Mouse (Mus musculus) testis, adult 2 months (tissue): ENCODE results near the gene Rab8b. TPM values are rescaled to one million over a fixed set of nuclear protein-coding genes. Genes with fewer than 3 reads are reported as not detected.

Experiments
- H3K27ac ChIP-seq: fragments of 200-500 bp; 2 replicates; pipeline ENCODE4 v1.5.1; 2012; ENCODE audit warnings: low read depth, low read length; ENCODE audit not compliant: control insufficient read depth, insufficient read depth
- H3K27me3 ChIP-seq: fragments of 200-500 bp; 2 replicates; pipeline ENCODE4 v1.6.1; 2012; ENCODE audit warnings: mild to moderate bottlenecking, low read length, moderate library complexity; ENCODE audit not compliant: control insufficient read depth, insufficient read depth
- H3K36me3 ChIP-seq: fragments of 200-500 bp; 2 replicates; pipeline ENCODE4 v1.6.1; 2012; ENCODE audit warnings: mild to moderate bottlenecking, low read length; ENCODE audit not compliant: control insufficient read depth, insufficient read depth
- H3K4me1 ChIP-seq: fragments of 200-500 bp; 2 replicates; pipeline ENCODE4 v1.6.1; 2012; ENCODE audit warnings: low read length; ENCODE audit not compliant: control insufficient read depth, insufficient read depth
- H3K4me3 ChIP-seq: fragments of 200-500 bp; 2 replicates; pipeline ENCODE4 v1.5.1; 2012; ENCODE audit warnings: low read depth, mild to moderate bottlenecking, low read length, moderate library complexity, mixed read lengths; ENCODE audit not compliant: control insufficient read depth
- CTCF ChIP-seq: fragments of 200-500 bp; IDR thresholded peaks from 2 replicates; pipeline ENCODE4 v1.5.1; 2012; ENCODE audit warnings: low read depth, mild to moderate bottlenecking, inconsistent platforms, low read length, moderate library complexity; ENCODE audit not compliant: control insufficient read depth, insufficient read depth, insufficient replicate concordance
- POLR2A ChIP-seq: fragments of 200-500 bp; IDR thresholded peaks from 2 replicates; pipeline ENCODE4 v1.6.1; 2012; ENCODE audit warnings: low read depth, mild to moderate bottlenecking, inconsistent platforms, low read length, moderate library complexity; ENCODE audit not compliant: control insufficient read depth
- polyA plus RNA-seq: library from polyadenylated mRNA; depleted of rRNA; stranded (reverse); fragments of >200 nt; gene quantifications from 2 replicates; pipeline ENCODE4 v1.2.3, GENCODE M21; 2012

The Rab8b gene
- polyA plus RNA-seq, 1 experiment: 10.9 TPM

GRCm38 (mm10) chr9:66884609-66885008 is 34.9 kb downstream of the Rab8b start:
- TF ChIP-seq CTCF (no peak), POLR2A (no peak)
- H3K36me3 ChIP-seq: no peaks in the 10 kb centered on the region
- no peaks in the 10 kb centered on the region for H3K4me1 ChIP-seq
- no peak overlapping the region for H3K4me3 ChIP-seq
- H3K27me3 ChIP-seq: no peaks in the 10 kb centered on the region
- H3K27ac ChIP-seq: no peak overlapping the region

DNA sequence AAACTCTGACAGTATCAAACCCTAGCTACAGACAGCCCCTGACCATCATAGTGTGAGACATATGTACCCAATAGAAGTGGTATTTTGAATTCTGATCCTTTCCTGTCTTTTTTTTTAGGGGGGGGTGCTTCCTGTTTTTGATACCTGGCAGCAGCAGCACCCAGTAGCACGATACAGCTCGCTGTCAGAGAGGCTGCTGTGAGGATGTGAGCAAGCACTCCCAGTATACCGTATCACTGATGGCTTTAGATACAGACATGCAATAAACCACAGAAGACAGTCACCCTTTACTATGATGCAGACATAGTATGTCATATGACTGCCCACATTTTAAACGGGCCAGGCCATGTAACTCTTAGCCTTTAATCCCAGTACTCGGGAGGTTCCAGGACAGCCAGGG is 36.0 kb downstream of the Rab8b start:
- TF ChIP-seq POLR2A: no peak
- TF ChIP-seq CTCF: no peak
- H3K27ac ChIP-seq: no peak overlapping the region
- H3K4me3 ChIP-seq: no peak overlapping the region
- no peaks in the 10 kb centered on the region for H3K36me3 ChIP-seq
- no peaks in the 10 kb centered on the region for H3K4me1 ChIP-seq
- no peaks in the 10 kb centered on the region for H3K27me3 ChIP-seq

- no peak overlapping the region for H3K27ac ChIP-seq
- no peaks in the 10 kb centered on the region for H3K36me3 ChIP-seq
- no peak for TF ChIP-seq CTCF
- no peak for TF ChIP-seq POLR2A
- H3K4me3 ChIP-seq: no peak overlapping the region
- H3K4me1 ChIP-seq: no peaks in the 10 kb centered on the region
- no peaks in the 10 kb centered on the region for H3K27me3 ChIP-seq
Measured at GRCm38 (mm10) chr9:66882406-66882821, 37.1 kb downstream of the Rab8b start.

DNA sequence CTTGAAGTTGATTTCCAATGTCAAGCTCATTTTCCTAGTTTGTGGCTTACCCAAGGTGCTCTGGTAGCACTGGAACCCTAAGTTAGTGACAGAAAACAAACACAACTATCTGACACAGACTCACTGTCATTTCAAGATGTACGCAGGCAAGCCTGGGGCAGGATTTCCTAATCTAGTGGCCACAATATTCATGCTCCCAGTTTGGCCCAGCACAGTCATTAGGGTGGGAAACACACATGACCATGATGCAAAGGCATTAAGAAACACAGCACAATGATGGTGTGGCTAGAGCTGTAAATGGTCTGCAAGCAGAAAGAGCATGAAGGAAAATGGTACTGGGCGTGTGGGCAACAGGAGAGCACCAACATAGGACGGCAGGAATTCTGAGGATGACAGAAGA is 37.6 kb downstream of the Rab8b start:
- no peaks in the 10 kb centered on the region for H3K4me1 ChIP-seq
- H3K27me3 ChIP-seq: no peaks in the 10 kb centered on the region
- H3K4me3 ChIP-seq: no peak overlapping the region
- TF ChIP-seq CTCF (no peak), POLR2A (no peak)
- peak overlapping the region; percentile 17; the same call in 1 of the 2 replicates for H3K27ac ChIP-seq
- H3K36me3 ChIP-seq: no peaks in the 10 kb centered on the region

DNA sequence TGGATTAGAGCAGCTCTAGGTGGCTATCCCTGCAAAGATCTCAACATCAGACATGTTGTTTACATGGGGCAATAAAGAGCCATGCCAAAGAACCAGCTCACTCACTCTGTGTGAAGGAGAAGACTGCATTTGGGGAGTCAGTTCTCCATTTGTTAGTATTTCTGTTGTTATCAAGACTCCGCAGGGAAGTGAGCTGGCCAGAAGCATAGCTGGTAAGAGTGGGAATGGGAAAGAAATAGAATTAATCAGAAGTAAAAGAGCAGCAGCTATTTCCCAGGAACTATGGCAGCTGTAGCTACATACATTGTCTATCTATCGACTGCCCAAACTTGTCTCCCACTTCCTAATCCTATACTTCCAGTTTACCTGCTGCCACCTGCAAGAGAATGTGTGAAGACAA is 38.7 kb downstream of the Rab8b start:
- TF ChIP-seq CTCF (no peak), POLR2A (no peak)

DNA sequence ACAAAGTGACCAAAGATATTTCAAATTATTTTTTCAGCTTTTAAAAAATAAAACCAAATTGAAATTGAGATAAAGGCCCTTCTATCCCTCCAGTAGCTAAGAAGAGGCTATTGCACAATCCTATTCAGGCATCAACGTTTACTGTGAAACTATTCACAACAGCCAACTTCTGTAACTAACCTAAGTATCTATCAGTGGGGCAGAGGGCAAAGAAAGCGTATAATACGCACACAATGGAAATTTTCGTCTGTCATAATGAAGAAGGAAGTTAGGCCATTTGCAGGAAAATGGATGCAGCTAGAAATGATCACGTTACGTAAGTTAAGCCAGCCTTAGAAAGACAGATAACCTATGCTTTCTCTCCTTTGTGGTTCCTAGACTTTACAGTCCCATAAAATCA is 40.0 kb downstream of the Rab8b start:
- H3K27me3 ChIP-seq: no peaks in the 10 kb centered on the region
- H3K36me3 ChIP-seq: no peaks in the 10 kb centered on the region
- no peak overlapping the region for H3K27ac ChIP-seq
- H3K4me3 ChIP-seq: no peak overlapping the region
- TF ChIP-seq CTCF (no peak), POLR2A (no peak)
- H3K4me1 ChIP-seq: no peaks in the 10 kb centered on the region

More for the DNA sequence above, 38.7 kb downstream of the Rab8b start:
- Histone ChIP-seq H3K4me1 (no peaks in the 10 kb centered on the region), H3K36me3 (no peaks in the 10 kb centered on the region), H3K4me3 (no peak overlapping the region), H3K27ac (no peak overlapping the region), H3K27me3 (no peaks in the 10 kb centered on the region)

DNA sequence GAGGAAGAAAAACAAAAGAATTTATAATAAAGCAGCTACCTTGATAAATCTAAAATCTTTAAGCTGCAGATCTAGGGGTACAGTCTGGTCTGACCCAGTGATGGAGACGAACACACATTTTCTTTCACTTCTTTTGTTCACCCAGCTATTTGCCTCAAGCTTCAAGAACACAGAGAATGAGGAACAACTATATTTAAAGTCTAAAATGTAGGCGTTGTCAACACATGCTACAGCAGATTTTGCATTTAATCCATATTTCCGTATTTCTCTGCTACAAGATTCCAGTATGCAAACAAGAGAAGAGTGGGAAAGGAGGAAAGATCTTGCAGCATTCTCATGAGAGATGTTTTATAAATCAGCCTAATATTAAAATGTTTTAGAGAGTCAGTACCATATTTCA is 40.6 kb downstream of the Rab8b start:
- Histone ChIP-seq H3K4me3 (no peak overlapping the region), H3K4me1 (no peaks in the 10 kb centered on the region), H3K36me3 (no peaks in the 10 kb centered on the region), H3K27me3 (no peaks in the 10 kb centered on the region), H3K27ac (no peak overlapping the region)
- TF ChIP-seq POLR2A (no peak), CTCF (no peak)

GRCm38 (mm10) chr9:66876577-66876976 is 42.9 kb downstream of the Rab8b start:
- no peak overlapping the region for H3K27ac ChIP-seq
- H3K27me3 ChIP-seq: no peaks in the 10 kb centered on the region
- no peak overlapping the region for H3K4me3 ChIP-seq
- H3K4me1 ChIP-seq: no peaks in the 10 kb centered on the region
- TF ChIP-seq POLR2A (no peak), CTCF (no peak)
- H3K36me3 ChIP-seq: no peaks in the 10 kb centered on the region
